Mouse (Mus musculus): ENCODE data around the gene Orai3. TPM values are rescaled to one million over a fixed set of nuclear protein-coding genes. Genes with fewer than 3 reads are reported as not detected.

The Orai3 gene
- total RNA-seq, 1 experiment from 2014 or later, result 28.1 TPM

- no peak for DNase-seq
These were observed 29.6 kb downstream of the Orai3 start for GRCm38 (mm10) chr7:127799211-127799610.

- DNase-seq, result no peak
These were observed 30.1 kb downstream of the Orai3 start for GRCm38 (mm10) chr7:127799738-127800137.

GRCm38 (mm10) chr7:127800435-127801009 is 30.9 kb downstream of the Orai3 start, which contains the start of gene Hsd3b7:
Gene Hsd3b7 (plus strand): TSS chr7:127800604.
- peak; percentile 98 for DNase-seq

GRCm38 (mm10) chr7:127801010-127801621 is 31.5 kb downstream of the Orai3 start:
- DNase-seq, result peak; percentile 59

GRCm38 (mm10) chr7:127802313-127802712 is 32.7 kb downstream of the Orai3 start:
- no peak for DNase-seq

GRCm38 (mm10) chr7:127808821-127809220 is 39.2 kb downstream of the Orai3 start:
- no peak for DNase-seq

GRCm38 (mm10) chr7:127809846-127810245 is 40.2 kb downstream of the Orai3 start:
- no peak for DNase-seq

- no peak for DNase-seq
These were observed 41.0 kb downstream of the Orai3 start for GRCm38 (mm10) chr7:127810650-127811049.

GRCm38 (mm10) chr7:127811240-127811639 is 41.6 kb downstream of the Orai3 start:
- no peak for DNase-seq

GRCm38 (mm10) chr7:127812292-127812691 is 42.7 kb downstream of the Orai3 start:
- DNase-seq, result peak; percentile 82

GRCm38 (mm10) chr7:127813821-127814220 is 44.2 kb downstream of the Orai3 start:
- peak; percentile 44 for DNase-seq

- peak; percentile 77 for DNase-seq
These were observed 44.8 kb downstream of the Orai3 start for GRCm38 (mm10) chr7:127814241-127814921.

- no peak for DNase-seq
These were observed 45.6 kb downstream of the Orai3 start for GRCm38 (mm10) chr7:127815116-127815665.

- peak; percentile 69 for DNase-seq
These were observed 46.6 kb downstream of the Orai3 start for GRCm38 (mm10) chr7:127815954-127816821.

GRCm38 (mm10) chr7:127817053-127817452 is 47.4 kb downstream of the Orai3 start:
- no peak for DNase-seq

GRCm38 (mm10) chr7:127817776-127818175 is 48.2 kb downstream of the Orai3 start:
- DNase-seq, result no peak

- DNase-seq, result peak; percentile 26
These were observed 51.4 kb downstream of the Orai3 start for GRCm38 (mm10) chr7:127820836-127821509.

- no peak for DNase-seq
These were observed 52.9 kb downstream of the Orai3 start for GRCm38 (mm10) chr7:127822494-127822893.

GRCm38 (mm10) chr7:127823236-127824171 is 53.9 kb downstream of the Orai3 start:
- DNase-seq, result no peak

GRCm38 (mm10) chr7:127824176-127824871 is 54.7 kb downstream of the Orai3 start, which contains the start of the genes Stx4a and Stx1b:
Gene Stx4a (plus strand): TSS chr7:127824294.
Gene Stx1b (minus strand): TSS chr7:127824549.
- DNase-seq, result peak; percentile 58

All from adrenal gland, postnatal 14 days (tissue).